Mouse (Mus musculus) gastrocnemius, adult 2 months (tissue): ENCODE data around the gene AC129217.1. TPM values are rescaled to one million over a fixed set of nuclear protein-coding genes. Genes with fewer than 3 reads are reported as not detected.
"Not testable (repeated sequence)": the region's sequence is repeated elsewhere in the genome, so short reads cannot be mapped to it uniquely, and the experiment has no call there.

Experiments
- DNase-seq: peaks from one replicate; pipeline ENCODE4 v3.0.0; 2022
- H3K27ac ChIP-seq: fragments of 200-600 bp; 2 replicates; pipeline ENCODE4 v1.8.1; 2022; ENCODE audit warnings: mild to moderate bottlenecking
- H3K4me3 ChIP-seq: fragments of 200-600 bp; 2 replicates; pipeline ENCODE4 v1.8.1; 2022; ENCODE audit warnings: mild to moderate bottlenecking, moderate library complexity
- CTCF ChIP-seq: fragments of 200-600 bp; IDR thresholded peaks from 2 replicates; pipeline ENCODE4 v1.8.1; 2022; ENCODE audit warnings: antibody characterized with exemption, mild to moderate bottlenecking, moderate library complexity
- intact Hi-C: fragments of 180-260 bp; cut with DNase I; formaldehyde crosslinking; loops from one replicate; pipeline ENCODE4 v1.15.1; 2025
- total RNA-seq, 2 experiments: library from RNA; stranded (reverse); gene quantifications; 2 replicates each; pipeline ENCODE4 v1.2.3; 2021

The AC129217.1 gene
- total RNA-seq, 2 experiments from 2014 or later: not detected

GRCm38 (mm10) chr19:8853117-8853516 is 23.5 kb downstream of the AC129217.1 start:
- no peak overlapping the region for H3K27ac ChIP-seq
- peak overlapping the region; percentile 67 for H3K4me3 ChIP-seq
- intact Hi-C loops: no loop called here
- DNase-seq: no peak
- TF ChIP-seq CTCF: no peak

DNA sequence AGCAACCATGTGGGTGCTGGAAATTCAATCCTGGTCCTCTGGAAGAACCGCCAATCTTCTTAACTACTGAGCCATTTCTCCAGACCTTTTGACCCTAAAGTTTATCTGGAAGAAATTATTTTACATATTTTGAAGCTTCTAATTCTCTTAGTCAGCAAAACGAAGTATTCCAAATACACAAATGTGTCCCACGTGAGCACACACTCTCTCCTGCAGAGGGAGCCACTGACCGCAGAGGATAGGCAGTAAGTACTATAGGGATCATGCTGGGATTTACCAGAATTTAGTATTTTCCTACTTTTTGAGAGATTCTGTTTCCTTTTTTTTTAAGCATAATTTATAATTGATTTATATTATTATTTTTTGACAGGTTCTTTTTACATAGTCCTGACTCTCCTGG is 28.1 kb downstream of the AC129217.1 start:
- intact Hi-C loops: loop anchor here (1.0 kb wide), 1 partner anchor 253 kb away; no protein-coding TSS in a partner anchor
- DNase-seq: peak; percentile 62
- TF ChIP-seq CTCF: peak; percentile 79
- no peak overlapping the region for H3K4me3 ChIP-seq
- H3K27ac ChIP-seq: no peak overlapping the region

GRCm38 (mm10) chr19:8859018-8859417 is 29.4 kb downstream of the AC129217.1 start:
- Histone ChIP-seq H3K4me3 (no peak overlapping the region), H3K27ac (no peak overlapping the region)
- intact Hi-C loops: no loop called here
- peak; percentile 54 for TF ChIP-seq CTCF
- no peak for DNase-seq

GRCm38 (mm10) chr19:8864265-8864664 is 34.7 kb downstream of the AC129217.1 start:
- no peak for TF ChIP-seq CTCF
- no peak overlapping the region for H3K27ac ChIP-seq
- no peak for DNase-seq
- no peak overlapping the region for H3K4me3 ChIP-seq
- intact Hi-C loops: no loop called here

- DNase-seq: not testable (repeated sequence)
- Histone ChIP-seq H3K27ac (peak overlapping the region; percentile 94), H3K4me3 (peak overlapping the region; percentile 94)
- intact Hi-C loops: loop anchor here (2.0 kb wide), 1 partner anchor 28 kb away; the partner anchor contains the start of gene Ganab
These were observed 40.8 kb downstream of the AC129217.1 start for GRCm38 (mm10) chr19:8870381-8870780.

DNA sequence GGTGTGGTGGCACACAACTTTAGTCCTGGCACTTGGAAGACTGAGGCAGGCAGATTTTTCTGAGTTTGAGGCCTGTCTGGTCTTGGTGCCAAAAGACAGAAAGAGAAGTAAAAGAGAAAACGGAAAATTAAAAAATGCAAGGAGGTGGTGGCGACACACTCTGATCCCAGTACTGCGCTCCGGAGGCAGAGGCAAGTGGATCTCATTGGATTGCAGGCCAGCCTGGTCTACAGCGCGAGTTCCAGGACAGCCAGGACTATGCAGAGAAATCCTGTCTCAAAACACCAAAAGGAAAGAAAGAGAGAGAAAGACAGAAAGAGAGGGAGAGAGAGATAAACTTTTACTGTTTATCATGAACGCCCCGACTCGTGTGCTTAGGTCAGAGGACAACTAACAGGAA is 41.3 kb downstream of the AC129217.1 start:
- TF ChIP-seq CTCF: no peak
- Histone ChIP-seq H3K4me3 (peak overlapping the region; percentile 94), H3K27ac (peak overlapping the region; percentile 94)
- no peak for DNase-seq
- intact Hi-C loops: loop anchor here (1.0 to 2.0 kb wide), 2 partner anchors 28 to 97 kb away; partner anchors contain the start of gene Ganab

- H3K4me3 ChIP-seq: peak within 1 kb of the TSS; percentile 94
- H3K27ac ChIP-seq: peak within 1 kb of the TSS; percentile 94
- no peak; the same call in 1 of the 2 replicates for TF ChIP-seq CTCF
- intact Hi-C loops: loop anchor here (1.0 to 2.0 kb wide), 2 partner anchors 27 to 97 kb away; partner anchors contain the start of gene Ganab
- DNase-seq: peak; percentile 98
These were observed 42.0 kb downstream of the AC129217.1 start, which contains the start of gene Ubxn1 for GRCm38 (mm10) chr19:8871267-8872186. Ubxn1 (plus strand) TSS chr19:8871496.

- TF ChIP-seq CTCF: no peak
- intact Hi-C loops: no loop called here
- Histone ChIP-seq H3K27ac (peak overlapping the region; percentile 94), H3K4me3 (peak overlapping the region; percentile 94)
- DNase-seq: no peak
These were observed 42.8 kb downstream of the AC129217.1 start for GRCm38 (mm10) chr19:8872266-8872840.

DNA sequence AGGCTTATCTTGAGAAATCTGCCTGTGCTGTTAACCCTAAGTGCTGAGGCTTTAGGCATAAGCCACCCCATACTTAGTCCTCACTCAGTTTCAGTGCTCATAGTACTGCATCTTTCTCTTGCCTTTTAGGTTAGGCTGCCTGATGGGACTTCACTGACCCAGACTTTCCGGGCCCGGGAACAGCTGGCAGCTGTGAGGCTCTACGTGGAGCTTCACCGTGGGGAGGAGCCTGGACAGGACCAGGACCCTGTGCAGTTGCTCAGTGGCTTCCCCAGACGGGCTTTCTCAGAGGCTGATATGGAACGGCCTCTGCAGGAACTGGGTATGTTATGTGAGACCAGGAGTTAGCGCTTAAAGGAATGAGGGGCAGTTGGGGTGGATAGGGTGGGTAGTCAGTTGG is 45.5 kb downstream of the AC129217.1 start:
- intact Hi-C loops: no loop called here
- H3K27ac ChIP-seq: peak overlapping the region; percentile 94
- H3K4me3 ChIP-seq: peak overlapping the region; percentile 20
- DNase-seq: peak; percentile 65
- TF ChIP-seq CTCF: no peak

DNA sequence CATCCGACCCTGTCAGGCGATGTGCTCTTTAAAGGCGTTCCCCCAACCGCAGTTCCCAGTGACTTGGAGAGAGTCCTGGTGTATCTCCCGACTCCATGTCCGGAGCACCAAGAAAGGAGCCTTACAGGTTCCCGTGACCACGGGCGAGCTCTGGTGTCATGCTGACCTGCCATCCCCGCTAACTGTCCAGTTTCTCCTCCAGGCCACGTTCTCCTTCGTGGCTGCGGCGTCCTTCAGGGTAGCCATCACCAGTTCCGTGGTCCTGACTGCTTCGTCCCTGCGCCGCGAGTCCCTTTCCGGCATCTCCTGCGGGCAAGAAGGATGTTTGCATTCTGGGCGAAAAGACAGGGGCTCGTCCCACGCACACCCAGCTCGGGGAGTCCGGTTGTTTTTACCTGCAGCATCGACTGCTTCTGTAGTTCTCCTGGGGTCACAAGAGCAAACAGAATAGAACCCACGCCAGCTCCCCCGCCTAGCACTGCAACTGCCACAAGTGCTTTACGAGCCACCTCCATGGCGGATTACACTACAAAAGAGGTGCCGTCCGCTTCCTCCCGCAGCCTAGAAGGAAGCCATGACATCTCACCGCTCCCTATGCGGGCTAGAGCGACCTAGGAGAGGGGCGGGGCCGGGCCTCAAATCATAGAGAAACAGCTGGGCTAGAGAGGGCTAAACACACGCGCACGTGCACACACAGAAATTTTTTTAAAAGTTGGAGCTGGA is 50.9 kb downstream of the AC129217.1 start, which contains the start of gene Uqcc3:
Uqcc3 (minus strand) TSS at position 613 of the 723 bp plus-strand sequence.
- DNase-seq: peak; percentile 93
- Histone ChIP-seq H3K4me3 (peak within 1 kb of the TSS; percentile 83), H3K27ac (peak within 1 kb of the TSS; percentile 89)
- intact Hi-C loops: no loop called here
- TF ChIP-seq CTCF: no peak

GRCm38 (mm10) chr19:8881034-8881392 is 51.4 kb downstream of the AC129217.1 start:
- no peak for TF ChIP-seq CTCF
- peak overlapping the region; percentile 83 for H3K4me3 ChIP-seq
- no peak for DNase-seq
- H3K27ac ChIP-seq: peak overlapping the region; percentile 89
- intact Hi-C loops: no loop called here

GRCm38 (mm10) chr19:8883616-8884015 is 54.0 kb downstream of the AC129217.1 start, which contains the start of the genes Lbhd1 and Gm49403:
Lbhd1 (plus strand) TSS chr19:8883732.
Gm49403 (plus strand) TSS chr19:8883930.
- intact Hi-C loops: no loop called here
- H3K4me3 ChIP-seq: no peak within 1 kb of the TSS
- no peak for DNase-seq
- H3K27ac ChIP-seq: no peak within 1 kb of the TSS
- TF ChIP-seq CTCF: no peak
